Mouse (Mus musculus): ENCODE results near the gene Mmel1. TPM values are rescaled to one million over a fixed set of nuclear protein-coding genes. Genes with fewer than 3 reads are reported as not detected.

The Mmel1 gene
- total RNA-seq (2021), result under 1 TPM; 0.34 to 0.62 TPM
- long read RNA-seq, experiment 1, result 0 reads
- long read RNA-seq, experiment 2, result 0 reads

DNA sequence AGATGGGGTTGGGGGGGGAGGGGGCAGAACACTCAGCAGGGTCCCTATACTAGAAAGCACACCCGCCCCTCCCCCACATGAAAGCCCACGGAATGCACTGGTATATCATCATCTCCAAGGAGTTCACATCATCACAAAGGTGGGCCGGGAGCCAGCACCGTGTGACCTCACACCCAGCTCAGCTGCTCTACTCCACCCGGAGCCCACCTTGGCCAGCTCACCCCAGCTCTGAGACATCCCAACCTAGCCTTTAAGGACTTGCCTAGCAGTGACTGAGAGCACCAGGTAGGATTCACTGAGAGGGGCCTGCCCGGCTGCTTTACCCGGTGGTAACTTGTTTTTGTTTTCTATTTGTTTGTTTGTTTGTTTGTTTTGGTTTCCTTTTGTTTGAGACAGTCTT, at the start of gene Mmel1:
Mmel1 (plus strand) TSS at position 146 of the 400 bp plus-strand sequence.
- DNase-seq (ENCODE audit: low spot score in 2 of 2), result no peak

- DNase-seq (ENCODE audit: low spot score in 2 of 2), result peak in 1 of 2 experiments; percentile 48
Observed at GRCm38 (mm10) chr4:154825662-154826061, 43.7 kb upstream of the Mmel1 start.

- DNase-seq (ENCODE audit: low spot score in 2 of 2), result no peak
Observed at GRCm38 (mm10) chr4:154826224-154826623, 43.2 kb upstream of the Mmel1 start.

DNA sequence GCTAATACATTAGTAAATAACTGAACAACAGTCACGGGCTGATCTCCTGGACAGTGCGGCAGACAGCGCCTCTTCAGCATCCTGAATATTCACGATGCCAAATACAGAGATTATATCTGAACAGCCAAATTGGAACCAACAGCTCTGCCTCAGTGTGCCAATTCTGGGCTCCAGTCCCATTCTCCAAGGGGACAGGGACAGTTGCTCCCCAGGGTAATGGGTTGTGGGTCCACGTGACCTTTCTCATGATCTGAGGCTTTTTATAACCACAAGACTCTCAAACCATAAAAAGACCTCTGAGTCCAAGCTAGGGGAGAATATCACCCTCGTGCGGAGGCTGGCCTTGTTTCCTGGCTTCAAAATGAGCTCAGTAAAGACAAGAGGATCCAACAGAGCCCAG, 42.2 kb upstream of the Mmel1 start:
- DNase-seq (ENCODE audit: low spot score in 2 of 2), result no peak

GRCm38 (mm10) chr4:154827861-154828610, 41.3 kb upstream of the Mmel1 start:
- DNase-seq (ENCODE audit: low spot score in 2 of 2), result no peak

- no peak for DNase-seq (ENCODE audit: low spot score in 2 of 2)
Observed at GRCm38 (mm10) chr4:154831915-154832573, 37.3 kb upstream of the Mmel1 start.

GRCm38 (mm10) chr4:154836183-154836915, 33.0 kb upstream of the Mmel1 start:
- DNase-seq (ENCODE audit: low spot score in 2 of 2), result no peak

DNA sequence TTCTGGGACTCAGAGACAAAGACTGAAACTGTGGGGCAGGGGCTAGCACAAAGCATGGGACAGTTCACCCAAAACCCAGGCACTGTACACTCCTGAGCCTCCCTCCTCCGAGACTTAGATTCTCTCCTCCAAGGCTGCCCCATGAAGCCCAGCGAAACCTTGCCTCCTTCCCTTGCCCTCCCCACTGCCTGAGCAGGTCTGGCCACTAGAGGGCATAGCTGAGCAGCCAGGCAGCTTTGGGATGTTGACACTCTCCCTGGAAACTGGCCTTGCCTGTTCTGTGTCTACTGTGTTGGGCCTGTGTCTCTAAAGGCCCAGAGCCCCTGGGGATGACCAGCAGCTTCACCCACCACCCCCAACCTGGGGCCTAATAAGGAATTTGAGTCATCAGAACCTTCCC, 32.2 kb upstream of the Mmel1 start, which contains the start of gene Ttc34:
Ttc34 (plus strand) TSS at position 290 of the 400 bp plus-strand sequence.
- peak in 1 of 2 experiments; percentile 43 for DNase-seq (ENCODE audit: low spot score in 2 of 2)

- DNase-seq (ENCODE audit: low spot score in 2 of 2), result no peak
Observed at GRCm38 (mm10) chr4:154838741-154839140, 30.6 kb upstream of the Mmel1 start.

DNA sequence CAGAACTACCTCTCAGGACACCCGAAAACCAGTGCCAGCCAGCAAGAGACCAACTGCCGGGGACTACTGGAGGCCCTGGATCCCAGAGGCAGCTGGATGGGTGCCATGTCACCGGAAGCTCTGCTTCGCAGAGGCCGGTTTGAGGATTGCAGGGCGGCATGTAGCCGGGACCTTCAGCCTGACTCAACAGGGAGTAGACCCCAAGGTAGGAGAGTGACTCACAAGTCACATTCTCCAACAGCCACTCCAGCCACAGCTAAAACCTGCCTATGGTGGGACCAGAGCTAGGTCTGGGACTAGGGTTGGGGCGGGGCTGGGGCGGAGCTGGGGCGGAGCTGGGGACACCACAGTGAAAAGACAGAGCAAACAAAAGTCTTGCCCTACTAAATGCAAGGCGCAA, 30.0 kb upstream of the Mmel1 start:
- DNase-seq (ENCODE audit: low spot score in 2 of 2), result no peak

DNA sequence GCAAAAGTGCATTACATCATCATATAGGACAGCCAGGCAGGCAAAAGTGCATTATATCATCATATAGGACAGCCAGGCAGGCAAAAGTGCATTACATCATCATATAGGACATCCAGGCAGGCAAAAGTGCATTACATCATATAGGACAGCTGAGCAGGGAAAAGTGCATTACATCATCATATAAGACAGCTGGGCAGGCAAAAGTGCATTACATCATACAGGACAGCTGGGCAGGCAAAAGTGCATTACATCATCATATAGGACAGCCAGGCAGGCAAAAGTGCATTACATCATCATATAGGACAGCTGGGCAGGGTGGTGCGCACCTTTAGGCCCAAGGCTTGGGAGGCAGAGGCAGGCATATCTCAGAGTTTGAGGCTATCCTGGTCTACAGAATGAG, 16.7 kb upstream of the Mmel1 start:
- DNase-seq (ENCODE audit: low spot score in 2 of 2), result no peak

DNA sequence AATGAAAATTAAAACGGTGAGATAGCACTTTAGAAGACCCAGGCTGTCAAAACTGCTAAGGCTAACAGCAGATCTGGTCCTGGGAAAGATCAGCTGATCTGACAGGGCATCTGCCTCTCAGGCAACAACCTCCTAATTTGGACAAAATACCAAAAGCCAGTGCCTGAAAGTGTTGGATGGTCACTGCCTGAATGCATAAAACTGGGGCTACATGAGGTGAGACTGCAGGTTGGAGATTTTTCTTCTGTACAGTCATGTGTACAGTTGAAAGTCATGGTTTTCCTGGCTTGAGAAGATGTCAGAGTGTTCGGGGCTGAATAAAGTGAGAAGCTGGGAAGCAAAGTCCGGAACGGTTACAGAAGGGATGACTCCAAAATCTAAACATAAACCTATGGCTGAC, 15.5 kb upstream of the Mmel1 start:
- no peak for DNase-seq (ENCODE audit: low spot score in 2 of 2)

DNA sequence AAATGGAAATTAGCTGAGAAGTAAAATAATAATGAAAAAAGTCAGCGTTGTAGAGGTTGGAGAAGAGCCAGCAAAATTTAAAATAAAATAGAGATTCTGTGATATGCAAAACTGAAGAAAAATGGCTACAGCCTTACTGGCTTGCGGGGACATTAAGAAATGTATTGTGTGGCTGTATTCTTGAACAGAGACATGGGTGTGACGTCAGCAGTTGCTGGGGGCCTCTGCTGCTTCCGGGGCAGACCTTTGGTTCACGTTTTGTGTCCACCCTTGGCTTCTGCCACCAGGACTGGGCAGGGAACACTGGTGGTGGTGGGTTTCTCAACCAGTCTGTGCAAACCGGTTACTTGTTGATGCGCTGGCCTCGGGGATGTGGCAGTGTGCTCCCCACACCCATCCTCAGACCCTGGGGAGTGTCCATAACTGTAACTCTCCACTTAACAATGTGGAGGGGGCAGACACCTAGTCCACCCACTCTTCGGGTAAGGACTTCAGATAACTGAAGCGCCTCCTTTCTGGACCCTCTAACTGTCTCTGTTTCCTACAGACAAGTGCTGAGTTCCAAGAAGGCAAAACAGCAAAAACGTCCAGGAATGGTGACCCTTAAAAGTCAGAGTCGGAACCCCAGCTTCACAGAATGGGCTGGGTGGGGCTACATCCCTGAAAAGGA, 14.6 kb upstream of the Mmel1 start:
- no peak for DNase-seq (ENCODE audit: low spot score in 2 of 2)

GRCm38 (mm10) chr4:154855721-154856479, 13.5 kb upstream of the Mmel1 start:
- peak in 1 of 2 experiments; percentile 77 for DNase-seq (ENCODE audit: low spot score in 2 of 2)

DNA sequence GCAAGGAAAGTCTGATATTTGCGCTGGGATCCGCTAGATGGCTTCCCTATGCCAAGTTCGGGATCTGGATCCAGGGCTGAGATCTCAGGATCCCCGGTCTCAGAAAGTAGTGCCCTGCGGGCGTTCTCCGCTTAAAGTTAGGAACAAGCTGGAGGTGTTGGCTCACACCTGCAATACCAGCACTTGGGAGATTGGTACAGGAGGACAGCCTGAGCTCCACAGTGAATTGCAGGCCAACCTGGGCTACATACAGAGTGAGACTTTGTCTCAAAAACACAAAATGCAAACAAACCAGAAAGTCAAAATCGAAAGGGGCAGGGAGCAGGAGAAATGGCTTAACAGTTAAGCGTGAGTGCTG, 12.9 kb upstream of the Mmel1 start:
- DNase-seq (ENCODE audit: low spot score in 2 of 2), result no peak

GRCm38 (mm10) chr4:154856882-154857281, 12.5 kb upstream of the Mmel1 start:
- no peak for DNase-seq (ENCODE audit: low spot score in 2 of 2)

DNA sequence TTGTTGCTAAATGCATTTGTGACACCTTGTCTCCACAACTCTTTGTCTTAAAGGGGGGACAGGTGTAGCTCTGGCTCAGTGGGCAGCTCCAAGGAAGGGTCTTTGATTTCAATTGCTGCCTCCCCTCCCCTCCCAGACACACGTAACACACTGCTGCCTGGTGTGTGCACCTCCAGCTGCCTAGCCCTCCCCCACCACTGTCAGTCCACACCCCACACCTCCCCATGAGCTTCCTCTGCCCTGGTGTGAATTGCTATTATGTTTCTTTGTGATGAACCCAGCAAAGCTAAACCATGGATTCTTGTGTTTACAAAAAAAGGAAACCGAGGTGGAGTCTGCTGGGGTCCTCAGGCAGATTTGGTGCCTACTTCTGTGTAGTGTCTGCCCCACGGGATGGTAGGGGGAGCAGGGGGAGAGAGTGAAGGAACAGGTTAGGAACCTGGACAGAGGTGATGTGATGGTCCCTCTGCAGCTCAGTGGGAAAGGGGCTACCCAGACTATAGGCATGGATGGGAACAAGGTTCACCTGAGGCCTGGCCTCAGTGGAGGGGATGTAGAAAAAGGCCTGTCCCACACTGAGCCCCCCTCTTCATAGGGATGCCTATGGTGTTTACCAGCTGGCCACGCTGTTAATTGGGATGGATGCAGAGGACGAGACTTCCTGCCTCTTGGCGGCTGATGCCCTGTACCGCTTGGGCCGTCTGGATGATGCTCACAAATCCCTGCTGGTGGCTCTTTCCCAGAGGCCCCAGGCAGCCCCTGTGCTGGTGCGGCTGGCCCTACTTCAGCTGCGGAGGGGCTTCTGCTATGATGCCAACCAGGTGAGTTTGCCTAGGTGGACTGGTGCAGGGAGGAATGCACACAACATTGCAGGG, 11.8 kb upstream of the Mmel1 start:
- no peak for DNase-seq (ENCODE audit: low spot score in 2 of 2)

DNA sequence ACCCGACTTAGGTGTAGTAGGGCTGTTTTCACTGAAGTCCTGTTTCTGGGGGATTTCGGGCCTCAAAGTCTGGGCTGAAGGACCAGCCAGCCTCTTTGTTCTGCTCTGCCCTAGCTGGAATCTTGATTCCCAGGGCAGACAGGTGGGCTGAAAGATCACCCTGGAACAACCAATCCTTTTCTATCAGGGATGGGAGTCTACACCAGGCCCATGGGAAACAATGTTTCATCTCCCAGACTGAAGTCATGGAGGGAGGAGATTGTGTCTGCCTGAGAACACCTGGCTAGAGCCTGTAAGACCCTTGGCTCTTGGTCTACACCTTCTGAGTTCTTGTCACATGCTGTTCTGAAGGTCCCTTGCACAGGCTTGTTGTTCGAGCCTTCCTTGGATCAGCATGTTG, 10.8 kb upstream of the Mmel1 start:
- DNase-seq (ENCODE audit: low spot score in 2 of 2), result no peak

- DNase-seq (ENCODE audit: low spot score in 2 of 2), result no peak
Observed at GRCm38 (mm10) chr4:154861967-154862366, 7.4 kb upstream of the Mmel1 start.

Data from gastrocnemius, postnatal 4 days (tissue).